Mouse (Mus musculus) adrenal gland, postnatal 25 days (tissue): Measurements from ENCODE around the gene Flrt1. TPM values are rescaled to one million over a fixed set of nuclear protein-coding genes. Genes with fewer than 3 reads are reported as not detected.

Experiments
- DNase-seq: peaks from one replicate; pipeline ENCODE4 v3.0.0; 2021; ENCODE audit warnings: mixed read lengths
- long read RNA-seq: library from polyadenylated mRNA; stranded (forward); transcript quantifications from one replicate; pipeline ENCODE4 v2.0.0, GENCODE M21; 2021
- total RNA-seq: library from RNA; stranded (reverse); gene quantifications from 2 replicates; pipeline ENCODE4 v1.2.3, GENCODE M21; 2021

Flrt1 gene
- 1.6 and 2.0 TPM in 2 replicates for total RNA-seq
- long read RNA-seq, partial matches to known transcripts: 0 of 3 reads
- long read RNA-seq, other reads (novel, unspliced or antisense): 3 of 3 reads

GRCm38 (mm10) chr19:7105544-7105943 lies at the start of gene Flrt1:
Gene Flrt1, minus strand, starts transcription at chr19:7105729.
- DNase-seq: no peak

- no peak for DNase-seq
These were observed 49.7 kb upstream of the Flrt1 start for GRCm38 (mm10) chr19:7155196-7155595.

DNA sequence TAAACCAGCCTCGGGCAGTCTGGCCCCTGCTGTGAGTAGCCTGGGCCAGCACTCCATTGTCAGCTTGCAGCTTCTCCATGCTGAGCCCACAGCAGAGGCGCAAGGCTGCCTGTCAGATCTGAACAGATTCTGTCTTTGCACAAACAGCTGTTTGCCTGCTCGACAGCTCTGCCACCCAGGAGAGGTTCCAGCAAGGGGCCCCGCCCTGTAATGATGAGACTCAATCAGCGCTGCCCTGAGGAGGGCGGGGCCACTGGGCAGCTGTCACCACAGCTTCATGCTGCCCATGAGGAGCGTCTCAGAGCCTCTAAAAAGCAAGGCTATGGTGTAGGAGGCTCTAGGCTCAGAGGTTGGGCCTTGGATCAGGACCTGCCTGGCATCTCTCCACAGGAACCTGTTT lies 47.7 kb upstream of the Flrt1 start:
- no peak for DNase-seq

DNA sequence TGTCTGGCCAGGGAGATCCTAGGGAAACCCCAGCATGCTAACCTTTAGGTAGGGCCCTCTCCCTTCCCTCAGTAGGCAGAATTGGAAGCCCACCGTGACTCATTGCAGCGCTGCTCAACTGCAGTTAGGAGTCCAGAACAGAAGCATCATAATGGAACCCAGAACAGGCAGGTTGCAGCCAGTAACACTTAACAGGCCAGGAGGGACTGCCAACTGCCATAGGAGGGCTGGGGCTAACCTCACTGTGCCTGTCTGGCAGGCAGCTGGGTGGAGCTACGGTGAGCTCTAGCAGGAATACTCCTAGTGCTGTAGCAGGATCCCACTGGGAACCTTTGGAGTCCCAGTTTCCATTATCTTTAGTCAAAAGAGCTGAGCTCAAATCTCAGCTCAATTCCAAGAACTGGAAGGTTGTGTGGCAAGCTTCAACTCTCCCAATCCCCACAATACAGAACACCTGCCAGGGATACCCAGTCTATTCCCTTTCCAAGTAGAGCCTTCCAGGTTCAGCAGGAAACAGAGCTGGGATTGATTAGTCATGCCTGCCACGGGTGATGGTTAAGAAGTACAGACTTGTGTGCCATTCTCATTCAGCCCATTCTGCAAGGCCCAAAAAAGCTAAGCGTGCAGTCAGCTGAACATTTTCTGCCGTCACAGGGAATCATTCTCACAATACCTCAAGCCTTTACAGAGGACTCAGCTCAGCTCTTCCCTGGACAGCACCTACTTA lies 46.6 kb upstream of the Flrt1 start:
- DNase-seq: no peak

DNA sequence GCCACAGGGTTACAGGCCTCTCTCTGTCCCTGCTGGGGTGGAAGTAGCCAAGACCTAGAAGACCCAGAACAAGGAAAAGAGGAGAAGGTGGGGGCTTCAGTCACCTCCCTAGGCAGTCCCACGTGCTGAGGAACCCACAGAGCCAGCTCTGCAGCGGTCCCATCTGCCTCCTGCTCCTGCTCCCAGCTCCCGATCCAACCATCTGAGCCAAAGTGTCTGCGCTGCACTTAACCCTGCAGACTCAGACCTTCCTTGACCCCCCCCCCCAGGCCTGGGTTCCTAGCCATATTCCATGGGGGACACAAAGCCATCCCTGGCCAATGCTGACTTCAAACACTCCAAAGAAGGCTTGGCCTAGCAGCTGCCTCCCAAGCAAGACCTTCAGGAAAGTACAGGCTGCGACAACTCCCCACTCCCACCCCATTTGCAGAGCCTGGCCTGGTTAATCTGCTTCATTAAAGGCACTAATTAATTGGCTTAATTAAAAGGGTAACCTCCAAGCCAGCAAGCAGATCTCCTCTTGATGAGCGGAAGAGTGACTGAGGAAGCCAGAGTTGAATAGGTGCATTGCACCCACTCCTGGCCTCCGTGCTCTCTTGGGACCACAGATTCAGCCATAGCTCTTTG lies 45.9 kb upstream of the Flrt1 start:
- DNase-seq: no peak

DNA sequence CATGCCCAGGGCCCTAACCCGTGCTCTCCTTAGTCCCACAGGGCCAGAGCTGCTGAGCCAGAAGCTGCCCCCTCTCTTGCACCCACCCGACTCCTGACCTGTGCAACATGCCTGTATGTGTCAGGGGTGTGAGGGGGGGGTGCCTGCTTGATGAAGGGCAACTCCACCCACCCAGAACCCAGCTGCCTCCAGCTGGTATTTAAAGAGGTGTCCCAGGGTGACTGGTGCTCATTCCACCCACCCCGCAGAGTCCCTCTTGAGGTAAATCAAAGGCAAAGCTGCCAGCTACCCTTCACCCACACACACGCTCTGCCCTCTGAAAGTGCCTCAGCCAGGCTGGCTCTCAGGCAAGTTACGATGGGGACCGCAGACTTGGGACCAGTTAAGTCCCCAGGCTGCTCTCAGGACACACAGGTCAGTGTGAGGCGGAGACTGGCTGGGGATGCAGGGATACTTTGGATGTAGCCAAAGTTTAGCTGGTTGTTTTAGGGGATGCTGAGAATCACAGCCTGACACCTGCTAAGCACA lies 43.7 kb upstream of the Flrt1 start:
- DNase-seq: no peak

DNA sequence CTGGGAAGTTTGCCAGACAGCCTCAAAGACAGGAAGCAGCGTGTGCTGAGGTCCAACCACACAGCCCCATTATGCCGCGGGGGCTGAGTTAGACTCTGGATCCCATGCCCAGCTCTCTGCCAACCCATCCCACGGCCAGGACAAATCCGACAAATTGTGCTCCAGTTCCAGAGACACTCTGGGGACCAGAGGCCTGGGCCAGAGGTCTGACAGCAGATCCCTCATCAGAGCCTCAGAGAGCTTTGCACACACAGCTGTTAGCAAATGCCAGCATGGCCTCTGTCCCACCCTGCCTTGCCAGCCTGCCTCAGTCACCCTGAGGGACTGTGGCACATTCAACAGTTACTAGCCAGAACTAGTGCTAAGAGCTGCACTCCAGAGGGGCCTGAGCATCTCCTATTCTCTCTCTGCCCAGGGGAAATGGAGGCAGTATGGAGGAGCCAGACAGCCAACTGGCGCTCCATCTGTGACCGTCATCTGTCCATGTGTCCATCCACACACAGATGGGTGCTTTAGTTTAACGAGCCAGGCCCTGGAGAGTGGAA lies 43.1 kb upstream of the Flrt1 start:
- DNase-seq: no peak

GRCm38 (mm10) chr19:7148096-7148495 lies 42.6 kb upstream of the Flrt1 start:
- no peak for DNase-seq

GRCm38 (mm10) chr19:7146376-7146775 lies 40.8 kb upstream of the Flrt1 start:
- no peak for DNase-seq

DNA sequence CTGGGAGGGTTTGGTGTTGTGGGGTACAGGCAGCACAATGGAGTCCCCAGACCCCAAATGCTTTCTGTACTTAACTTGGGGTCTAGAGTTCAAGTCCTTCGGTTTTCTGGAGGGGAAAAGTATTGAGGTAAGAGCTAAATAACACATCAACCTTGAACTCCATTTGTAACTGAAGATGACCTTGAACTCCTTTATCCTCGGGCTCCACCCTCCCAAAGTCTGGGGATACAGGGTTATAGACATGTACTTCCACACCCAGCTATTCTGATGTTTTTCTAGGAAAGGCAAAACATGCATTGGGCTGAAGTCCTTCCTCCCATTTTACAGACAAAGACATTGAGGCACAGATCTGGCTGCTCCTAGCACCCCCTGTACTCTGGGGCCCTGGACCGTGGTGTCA lies 38.9 kb upstream of the Flrt1 start:
- no peak for DNase-seq

DNA sequence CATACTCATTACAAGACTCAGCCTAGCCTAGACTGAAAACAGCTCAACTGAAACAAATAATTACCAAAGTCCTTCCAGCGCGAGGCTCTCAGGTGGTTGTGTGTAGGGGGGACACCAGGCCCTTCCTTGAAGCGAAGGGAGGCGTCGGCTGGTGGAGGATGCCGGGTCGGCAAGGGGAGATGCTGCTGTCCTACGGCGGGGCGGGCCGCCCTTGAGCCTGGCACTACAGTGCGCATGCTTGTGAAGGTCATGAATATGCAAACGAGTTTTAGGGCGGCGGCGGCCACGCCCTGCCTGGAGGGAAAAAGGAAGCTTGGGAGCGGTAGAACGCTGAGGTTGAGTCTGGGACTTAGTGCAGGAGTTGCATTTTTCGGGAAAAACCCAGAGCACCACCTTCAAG lies 38.3 kb upstream of the Flrt1 start:
- DNase-seq: peak; percentile 77

GRCm38 (mm10) chr19:7142207-7142915 lies 36.8 kb upstream of the Flrt1 start:
- no peak for DNase-seq

DNA sequence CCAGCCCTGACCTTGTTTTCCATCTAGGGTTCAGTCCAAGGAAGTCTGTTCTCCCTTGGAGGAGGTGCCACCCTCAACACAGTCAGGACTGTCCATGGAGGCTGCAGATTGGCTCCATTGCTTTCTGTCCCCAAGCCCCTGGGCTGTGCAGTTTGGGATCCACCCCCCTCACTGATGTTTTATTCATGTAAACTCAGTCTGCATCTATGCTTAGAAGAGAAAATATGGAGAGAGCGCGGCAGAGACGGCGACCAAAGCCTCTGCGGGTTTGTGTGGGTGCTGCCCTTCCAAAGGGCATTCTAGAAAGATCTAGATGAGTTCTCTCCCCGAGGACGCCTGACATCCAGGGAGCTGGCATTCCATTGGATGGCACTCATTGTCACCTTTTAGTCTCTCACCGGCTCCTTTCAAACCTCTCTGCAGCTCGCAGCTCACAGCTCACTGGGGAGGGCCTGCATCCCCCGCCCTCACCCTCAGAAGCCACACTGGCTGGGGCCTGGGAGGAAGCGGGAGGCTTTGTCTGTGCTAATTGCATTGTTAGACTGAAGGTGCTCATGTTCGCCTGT lies 35.4 kb upstream of the Flrt1 start:
- no peak for DNase-seq

DNA sequence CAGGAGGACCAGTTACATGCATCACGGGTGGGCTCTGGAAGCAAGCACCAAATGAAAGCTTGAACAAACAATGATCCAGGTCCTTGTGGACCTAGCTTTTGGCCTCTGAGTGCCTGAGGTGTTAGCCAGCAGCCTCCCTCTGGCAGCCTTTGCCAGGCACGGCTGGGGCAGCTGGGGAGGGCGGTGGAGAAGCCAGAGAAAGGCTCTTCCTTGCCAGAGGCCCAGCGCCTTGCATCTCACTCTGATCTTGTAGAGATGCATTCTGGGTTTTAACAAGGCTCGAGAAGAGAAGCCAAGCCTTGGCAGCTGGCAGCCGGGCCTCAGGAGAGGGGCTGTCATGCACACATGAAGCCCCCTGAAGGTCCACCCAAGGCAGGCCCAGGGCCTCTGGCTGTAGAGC lies 34.8 kb upstream of the Flrt1 start:
- no peak for DNase-seq

DNA sequence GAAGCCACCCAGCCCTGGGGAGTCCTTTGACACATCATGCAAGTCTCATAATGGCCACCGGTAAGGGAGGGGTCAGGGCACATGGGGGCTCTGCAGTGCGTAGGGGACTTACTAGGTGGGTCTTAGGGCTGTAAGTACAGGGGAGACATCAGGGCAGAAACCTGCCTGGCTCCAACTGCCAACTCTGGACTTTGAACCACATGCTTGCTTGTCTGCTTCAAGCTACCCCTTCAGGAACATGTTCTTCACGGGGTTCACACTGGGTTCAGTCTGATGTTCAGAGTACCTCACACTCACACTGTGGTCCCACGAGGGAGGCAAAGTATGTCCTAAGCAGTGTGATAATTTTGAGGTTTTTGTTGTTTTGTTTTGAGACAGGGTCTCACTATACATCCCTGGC lies 33.8 kb upstream of the Flrt1 start:
- no peak for DNase-seq

DNA sequence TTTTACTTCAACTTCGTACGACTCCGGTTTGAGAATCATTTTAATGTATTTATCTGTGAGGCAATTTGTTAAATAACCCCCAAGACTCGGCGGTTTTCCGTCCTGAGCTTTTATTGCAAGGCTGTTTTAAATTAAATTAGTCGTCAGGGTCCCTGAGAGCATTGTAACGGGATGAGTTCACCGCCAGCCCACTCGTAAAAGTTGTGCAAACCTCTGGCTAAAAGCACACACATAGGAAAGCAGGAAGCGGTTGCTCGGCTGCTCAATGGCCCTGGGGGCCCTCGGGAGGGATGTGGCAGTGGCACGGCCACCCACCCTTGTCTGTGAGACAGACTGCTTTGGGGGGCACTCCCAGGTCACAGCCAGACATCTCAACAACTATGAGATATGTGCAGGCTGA lies 32.8 kb upstream of the Flrt1 start:
- DNase-seq: no peak

GRCm38 (mm10) chr19:7136714-7137498 lies 31.4 kb upstream of the Flrt1 start:
- DNase-seq: no peak

DNA sequence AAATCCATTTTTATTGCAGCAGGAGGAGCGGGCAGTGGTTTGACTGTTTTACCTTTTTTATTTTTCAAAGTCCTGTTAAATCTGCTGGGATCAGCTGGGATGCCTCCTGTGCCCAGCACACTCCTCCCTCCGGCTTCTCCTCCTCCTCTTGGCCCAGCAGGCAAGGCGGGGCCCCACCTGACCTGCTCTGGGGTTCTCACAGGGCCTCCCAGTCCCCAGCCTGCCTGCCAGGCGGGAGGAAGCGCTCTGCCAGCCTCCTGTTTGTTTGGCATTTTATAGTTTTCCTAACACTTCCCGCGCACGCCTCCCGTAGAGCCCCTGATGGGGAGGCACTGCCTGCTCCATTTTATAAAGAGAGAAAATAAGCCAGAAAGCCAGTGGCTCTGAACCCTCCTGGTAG lies 30.5 kb upstream of the Flrt1 start:
- no peak for DNase-seq

GRCm38 (mm10) chr19:7135525-7135924 lies 30.0 kb upstream of the Flrt1 start:
- no peak for DNase-seq

- no peak for DNase-seq
These were observed 29.1 kb upstream of the Flrt1 start for GRCm38 (mm10) chr19:7134631-7135091.

DNA sequence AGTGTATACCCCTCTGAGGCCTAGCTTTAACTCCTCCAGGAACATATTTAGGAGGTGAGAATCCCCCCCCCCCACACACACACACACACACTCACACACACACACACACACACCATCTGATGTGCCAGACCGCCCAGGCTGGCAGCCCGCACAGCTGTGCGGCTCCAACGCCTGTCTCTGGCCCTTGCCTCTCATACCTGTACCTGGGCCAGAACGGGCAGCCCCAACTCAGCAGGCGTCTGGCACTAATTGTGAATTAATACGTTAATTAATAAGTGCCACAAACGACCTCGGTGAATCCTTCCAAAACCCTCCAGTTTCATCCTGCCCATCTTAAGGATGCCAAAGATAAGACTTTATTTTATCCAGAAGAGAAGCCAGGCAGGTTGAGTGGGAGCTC lies 27.9 kb upstream of the Flrt1 start:
- no peak for DNase-seq

DNA sequence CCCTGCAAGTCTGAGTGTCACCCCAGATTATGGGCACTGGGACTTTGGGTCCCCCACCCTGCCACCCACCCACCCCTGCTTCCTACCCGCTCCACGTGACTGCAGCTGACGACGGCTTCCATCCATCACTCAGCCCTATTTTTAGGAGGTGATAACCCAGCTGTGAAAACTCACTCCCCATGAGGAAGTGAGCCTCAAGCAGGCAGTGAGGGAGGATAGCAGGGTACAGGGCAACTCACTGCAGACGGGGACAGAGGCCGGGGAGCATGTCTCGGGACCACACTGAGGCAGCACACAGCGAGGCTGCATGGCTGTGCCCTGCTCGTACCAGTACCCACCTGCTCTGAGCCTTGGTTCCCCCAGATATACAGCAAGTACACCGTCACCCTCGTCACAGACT lies 24.8 kb upstream of the Flrt1 start:
- DNase-seq: no peak
